Mouse (Mus musculus): ENCODE measurements around the gene Capza2.
A peak's percentile ranks its signal among the peaks of the same experiment; 100 is the strongest.
"Not testable (repeated sequence)": the region's sequence is repeated elsewhere in the genome, so short reads cannot be mapped to it uniquely, and the experiment has no call there.

The Capza2 gene

GRCm38 (mm10) chr6:17640031-17640430, 4.0 kb downstream of the Capza2 start:
- DNase-seq (ENCODE audit: low spot score in 2 of 2): no peak

- no peak for DNase-seq (ENCODE audit: low spot score in 2 of 2)
Measured at GRCm38 (mm10) chr6:17642739-17643138, 6.7 kb downstream of the Capza2 start.

- DNase-seq (ENCODE audit: low spot score in 2 of 2): no peak
Measured at GRCm38 (mm10) chr6:17646107-17646506, 10.1 kb downstream of the Capza2 start.

- no peak for DNase-seq (ENCODE audit: low spot score in 2 of 2)
Measured at GRCm38 (mm10) chr6:17652132-17652531, 16.1 kb downstream of the Capza2 start.

DNA sequence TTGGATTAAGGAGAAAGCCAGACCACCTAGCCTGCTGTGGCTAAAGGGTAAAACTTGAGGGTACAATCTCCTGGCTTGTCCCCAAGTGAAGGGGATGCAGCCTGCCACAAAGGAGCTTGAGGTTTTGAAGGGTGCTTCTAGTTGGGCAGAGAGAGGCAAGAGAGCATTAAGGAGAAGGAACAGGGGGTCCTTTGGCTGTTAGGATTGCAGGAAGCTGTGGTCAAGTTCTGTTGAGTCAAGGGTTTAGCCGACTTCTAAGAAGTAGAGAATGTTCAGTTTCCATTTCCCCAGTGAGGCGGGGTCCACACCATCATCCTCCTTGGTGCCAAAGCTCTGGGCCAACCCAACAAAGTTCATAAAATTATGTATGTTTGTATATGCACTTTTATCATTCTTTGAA, 19.0 kb downstream of the Capza2 start:
- DNase-seq (ENCODE audit: low spot score in 2 of 2): no peak

- no peak for DNase-seq (ENCODE audit: low spot score in 2 of 2)
Measured at GRCm38 (mm10) chr6:17657308-17657707, 21.3 kb downstream of the Capza2 start.

GRCm38 (mm10) chr6:17665348-17665747, 29.3 kb downstream of the Capza2 start:
- no peak for DNase-seq (ENCODE audit: low spot score in 2 of 2)

DNA sequence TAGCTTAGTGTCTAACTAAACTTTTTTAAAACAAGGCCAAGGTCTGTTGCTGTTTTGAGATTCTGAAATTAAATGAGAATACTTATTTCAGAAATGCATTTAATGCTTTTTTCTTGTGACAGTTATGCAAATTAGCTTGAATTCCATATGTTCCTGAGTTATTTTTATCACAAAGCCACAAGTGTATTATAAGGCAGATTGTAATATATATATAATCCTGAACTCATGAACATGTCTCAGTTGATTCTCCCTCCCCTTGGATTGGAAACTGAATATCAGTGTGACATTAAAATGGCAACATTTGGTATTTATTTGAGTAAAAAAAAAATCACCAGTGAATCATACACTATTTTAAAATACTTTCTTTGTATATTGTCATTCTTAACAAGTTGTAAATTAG, 30.0 kb downstream of the Capza2 start:
- DNase-seq (ENCODE audit: low spot score in 2 of 2): no peak

GRCm38 (mm10) chr6:17667813-17668212, 31.8 kb downstream of the Capza2 start:
- no peak for DNase-seq (ENCODE audit: low spot score in 2 of 2)

DNA sequence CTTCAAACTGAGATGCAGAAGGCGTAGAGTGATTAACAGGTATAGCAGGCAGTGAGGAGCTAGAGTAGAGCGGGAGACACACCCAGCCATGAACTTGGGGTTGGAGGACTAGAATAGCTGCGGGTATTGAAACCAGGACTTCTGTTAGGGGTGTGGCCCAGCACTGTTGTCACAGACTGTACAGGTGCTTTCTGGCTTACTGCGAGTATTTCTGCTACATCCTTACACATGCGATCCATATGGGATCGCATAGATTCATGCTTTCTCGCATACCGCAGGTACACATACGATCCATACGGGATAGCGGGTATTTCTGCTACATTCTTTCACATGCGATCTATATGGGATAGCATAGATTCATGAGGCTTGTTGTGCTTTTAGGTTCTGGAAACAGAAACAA, 32.3 kb downstream of the Capza2 start:
- DNase-seq (ENCODE audit: low spot score in 2 of 2): no peak

- no peak for DNase-seq (ENCODE audit: low spot score in 2 of 2)
Measured at GRCm38 (mm10) chr6:17669826-17670225, 33.8 kb downstream of the Capza2 start.

DNA sequence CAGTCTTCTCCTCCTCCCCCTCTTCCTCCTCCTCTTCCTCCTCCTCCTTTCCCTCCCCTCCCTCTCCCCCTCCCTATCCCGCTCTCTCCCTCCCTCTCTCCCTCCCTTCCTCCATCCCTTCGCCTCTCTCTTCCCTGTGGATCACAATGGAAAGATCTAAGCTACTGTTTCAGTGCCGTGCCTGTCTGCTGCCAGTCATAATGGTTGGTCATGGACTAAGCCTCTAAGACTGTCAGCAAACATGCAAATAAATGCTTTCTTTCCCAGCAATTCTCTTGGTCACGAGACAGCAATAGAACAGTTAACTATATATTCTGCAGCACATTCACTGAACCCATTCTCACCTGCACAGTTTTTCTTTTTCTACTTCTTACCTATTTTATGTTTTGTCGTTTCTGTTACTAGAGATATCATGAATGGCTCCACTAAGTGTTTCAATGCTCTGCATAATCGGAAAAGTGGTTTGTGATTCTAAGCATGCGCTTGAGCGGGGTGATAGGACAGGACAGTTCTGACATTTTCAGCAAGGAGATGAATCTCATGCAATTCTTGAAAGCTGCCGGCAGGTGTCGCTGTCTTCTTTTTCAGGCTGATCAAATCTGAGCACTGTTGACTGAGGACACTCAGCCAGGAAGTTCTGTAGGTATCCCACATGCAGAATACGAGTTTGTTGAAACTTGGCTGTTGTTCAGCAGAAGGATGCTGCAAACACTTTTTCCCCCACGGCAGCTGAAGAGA, 39.2 kb downstream of the Capza2 start:
- DNase-seq (ENCODE audit: low spot score in 2 of 2): peak; percentile 67 to 90

DNA sequence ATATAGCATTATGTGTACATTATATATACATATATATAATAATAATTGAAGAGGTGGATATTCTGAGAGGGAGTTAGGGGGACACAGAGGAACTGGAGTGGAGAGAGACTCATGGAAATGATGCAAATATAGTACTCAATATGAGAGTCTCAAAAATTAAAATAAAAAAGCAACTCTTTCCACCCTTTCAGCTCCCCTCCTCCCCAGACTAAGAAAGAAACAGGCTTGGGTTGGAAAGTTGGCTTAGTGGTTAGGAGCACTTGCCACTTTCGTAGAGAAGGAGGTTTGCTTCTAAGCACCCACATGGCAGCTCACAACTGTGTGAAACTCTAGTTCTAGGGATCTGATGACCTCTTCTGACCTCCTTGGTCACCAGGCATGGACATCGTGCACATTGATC, 41.0 kb downstream of the Capza2 start:
- no peak for DNase-seq (ENCODE audit: low spot score in 2 of 2)

DNA sequence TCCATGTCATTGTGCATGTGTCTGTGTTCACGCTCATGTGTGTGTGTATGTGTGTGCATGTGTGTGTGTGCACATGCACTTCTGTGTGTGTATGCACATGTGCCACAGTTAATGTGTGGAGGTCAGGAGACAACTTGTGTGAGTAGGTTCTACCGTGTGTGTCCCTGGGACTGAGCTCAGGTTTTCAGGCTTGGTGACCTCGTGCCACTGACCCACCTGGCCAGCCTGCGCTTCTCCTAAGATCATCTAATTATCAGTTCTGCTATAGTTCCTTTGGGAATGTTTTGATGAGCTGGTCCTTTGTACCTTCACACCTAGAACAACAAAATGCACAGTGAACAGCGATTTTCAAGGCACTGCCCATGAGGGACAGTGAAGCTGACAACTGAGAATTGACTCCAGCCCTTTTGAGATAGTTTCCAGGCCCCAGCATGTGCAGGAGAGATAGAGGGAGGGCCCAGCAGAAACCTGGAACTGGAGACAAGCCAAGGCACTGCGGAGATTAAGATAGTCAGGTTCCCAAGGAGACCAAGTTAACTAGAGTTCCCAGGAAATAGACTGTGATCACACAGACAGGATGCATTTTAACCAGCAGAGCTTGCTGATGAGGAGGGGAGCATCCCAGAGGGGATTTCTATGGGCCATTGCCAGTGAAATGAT, 44.4 kb downstream of the Capza2 start:
- DNase-seq (ENCODE audit: low spot score in 2 of 2): peak; percentile 80 to 81

GRCm38 (mm10) chr6:17681810-17682209, 45.8 kb downstream of the Capza2 start:
- no peak for DNase-seq (ENCODE audit: low spot score in 2 of 2)

DNA sequence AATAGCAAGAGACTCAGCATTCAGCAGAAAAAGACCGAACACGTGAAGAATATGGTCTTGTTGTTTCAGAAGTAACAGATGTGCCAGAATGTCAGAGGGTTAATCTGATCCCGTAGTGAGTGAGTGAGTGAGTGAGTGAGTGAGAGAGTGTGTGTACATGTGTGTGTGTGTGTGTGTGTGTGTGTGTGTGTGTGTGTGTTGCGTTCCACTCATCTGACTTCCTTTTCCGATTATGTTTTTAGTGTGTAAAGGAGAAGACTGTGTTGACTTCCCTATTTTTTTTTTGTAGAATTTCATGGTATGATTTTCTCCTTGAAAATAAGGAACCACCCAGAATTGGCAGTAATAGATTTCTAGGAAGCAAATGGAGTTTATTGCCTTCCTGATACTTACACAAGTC, 52.6 kb downstream of the Capza2 start:
- no peak for DNase-seq (ENCODE audit: low spot score in 2 of 2)

DNA sequence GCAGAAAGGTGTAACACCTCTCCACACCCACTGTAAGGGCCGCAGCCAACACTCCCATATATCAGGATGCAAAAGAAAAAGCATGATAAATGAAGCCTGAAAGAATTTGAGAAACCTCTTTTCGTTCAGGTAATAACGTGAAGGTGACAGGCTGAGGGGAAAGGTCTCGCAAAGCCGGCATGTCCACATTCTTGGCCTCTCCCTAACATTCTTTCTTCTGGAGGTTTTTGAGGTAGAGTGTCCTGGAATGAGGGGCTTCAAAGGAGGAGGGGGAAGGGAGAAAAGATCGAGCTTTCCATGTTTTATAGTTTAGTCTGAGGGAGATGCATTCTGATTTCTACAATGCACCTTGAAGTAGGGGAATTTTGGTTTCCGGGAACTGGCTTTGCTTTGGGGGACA, 56.6 kb downstream of the Capza2 start, which contains the start of gene St7:
Gene St7 (plus strand): TSS at position 287 of the 400 bp plus-strand sequence.
- DNase-seq (ENCODE audit: low spot score in 2 of 2): no peak

- DNase-seq (ENCODE audit: low spot score in 2 of 2): peak; percentile 73 to 87
Measured at GRCm38 (mm10) chr6:17693726-17694549, 57.9 kb downstream of the Capza2 start.

GRCm38 (mm10) chr6:17694550-17694951, 58.5 kb downstream of the Capza2 start:
- peak; percentile 75 to 87 for DNase-seq (ENCODE audit: low spot score in 2 of 2)

DNA sequence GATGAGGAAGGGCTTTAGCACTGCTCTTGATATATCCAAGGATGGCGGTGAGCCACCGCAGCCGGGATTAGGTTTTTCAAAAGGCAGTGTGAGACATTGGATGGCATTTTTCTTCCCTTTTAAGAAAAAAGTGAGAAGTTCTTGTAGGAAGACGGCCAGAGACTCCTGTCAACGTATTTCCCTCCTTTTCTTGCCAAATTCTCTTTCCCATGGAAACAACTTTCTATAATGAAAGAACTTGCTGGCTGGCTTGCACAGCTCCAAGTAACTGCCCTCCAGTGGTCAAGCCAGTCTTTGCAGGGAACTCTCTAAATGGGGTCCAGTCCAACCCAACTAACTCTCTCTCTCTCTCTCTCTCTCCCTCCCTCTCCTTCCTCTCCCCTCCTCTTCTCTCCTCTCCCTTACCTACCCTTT, 60.3 kb downstream of the Capza2 start:
- DNase-seq (ENCODE audit: low spot score in 2 of 2): peak; percentile 68 to 78

GRCm38 (mm10) chr6:17700936-17701612, 65.0 kb downstream of the Capza2 start:
- no peak for DNase-seq (ENCODE audit: low spot score in 2 of 2)

- not testable (repeated sequence) for DNase-seq (ENCODE audit: low spot score in 2 of 2)
Measured at GRCm38 (mm10) chr6:17704038-17704437, 68.0 kb downstream of the Capza2 start.

Measured in spleen, postnatal 4 days (tissue).